Mouse (Mus musculus): Measurements from ENCODE around the gene Tanc2.

Gene Tanc2

DNA sequence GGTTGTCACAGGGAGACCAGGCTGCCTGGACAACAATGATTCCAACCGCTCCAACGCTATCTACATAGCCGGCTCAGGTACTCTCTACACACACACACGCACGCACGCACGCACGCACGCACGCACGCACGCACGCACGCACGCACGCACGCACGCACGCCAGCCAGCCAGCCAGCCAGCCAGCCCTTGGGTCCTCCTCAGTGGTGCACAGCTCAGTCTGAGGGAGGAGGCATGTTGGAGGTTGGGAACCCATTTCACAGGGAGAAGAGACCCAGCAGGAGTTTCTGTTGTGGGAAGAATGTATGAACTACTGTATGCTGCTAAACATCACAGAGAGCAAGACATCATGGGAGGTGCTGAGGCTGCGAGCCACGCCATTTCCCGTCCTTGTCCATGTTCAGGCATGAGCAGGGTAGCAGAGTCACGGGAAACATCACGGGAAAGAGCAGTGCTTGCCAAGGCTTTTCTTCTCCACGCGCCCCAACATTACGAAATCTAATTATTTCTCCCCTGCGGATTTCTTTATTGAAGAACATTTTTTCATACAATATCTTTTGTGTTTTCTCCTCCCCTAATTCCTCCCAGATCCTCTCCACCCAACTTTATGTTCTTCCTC is 366.1 kb downstream of the Tanc2 start:
- DNase-seq (ENCODE audit: low read depth, low spot score): no peak

DNA sequence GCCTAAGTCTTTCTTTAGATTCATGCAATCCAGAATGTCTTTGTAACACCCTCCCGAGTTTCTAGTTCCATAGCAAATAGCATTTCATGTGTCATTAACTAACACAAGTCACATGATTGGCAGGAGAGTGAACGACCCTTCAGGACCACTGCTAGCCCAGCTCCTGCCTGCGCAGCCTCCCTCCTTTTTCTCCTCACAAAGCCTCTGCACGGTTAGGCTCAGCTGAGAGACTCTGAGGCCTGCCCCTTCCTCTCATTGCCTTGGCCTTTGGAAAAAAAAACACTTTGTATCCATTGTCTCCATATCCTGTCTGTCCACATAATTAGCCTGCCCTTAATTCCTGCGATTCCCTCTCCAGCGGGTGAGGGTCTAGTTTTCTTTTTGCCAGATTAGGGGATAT is 367.7 kb downstream of the Tanc2 start:
- DNase-seq (ENCODE audit: low read depth, low spot score): no peak

DNA sequence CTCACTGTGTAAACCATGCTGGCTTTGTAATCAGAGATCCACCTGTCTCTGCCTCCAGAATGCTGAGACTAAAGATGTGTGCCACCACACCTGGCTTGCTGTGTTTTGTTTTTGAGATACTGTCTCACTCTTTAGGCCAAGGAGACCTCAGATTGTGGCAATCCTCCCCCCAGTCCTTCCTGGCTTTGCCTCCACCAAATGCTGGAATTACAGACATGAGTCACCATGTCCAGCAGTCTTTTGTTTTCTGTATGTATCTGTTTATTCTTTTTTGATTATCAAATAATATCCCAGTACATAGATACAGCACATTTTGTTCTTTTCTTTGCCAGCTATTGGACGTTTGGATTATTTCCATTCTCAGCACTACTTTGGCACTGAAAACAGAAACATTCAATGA is 368.8 kb downstream of the Tanc2 start:
- DNase-seq (ENCODE audit: low read depth, low spot score): no peak

DNA sequence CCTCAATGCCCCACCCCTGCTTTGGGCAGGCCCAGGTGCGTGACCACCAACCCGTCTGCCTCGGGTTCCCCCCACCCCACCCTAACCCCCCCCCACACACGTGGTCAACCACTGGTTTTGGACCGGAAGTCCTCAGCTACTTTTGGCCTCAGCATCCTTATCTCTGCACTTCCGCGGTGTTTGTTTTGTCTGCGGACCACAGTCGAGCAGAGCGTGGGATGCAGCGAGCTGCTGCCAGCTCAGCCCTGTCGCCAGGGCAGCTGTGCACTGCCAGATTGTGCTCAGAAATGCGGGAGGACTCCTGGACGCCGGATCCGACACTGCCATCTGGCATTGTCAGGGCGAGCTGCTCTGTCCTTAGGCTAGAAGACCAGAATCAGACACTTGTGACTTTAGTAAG is 369.6 kb downstream of the Tanc2 start:
- no peak for DNase-seq (ENCODE audit: low read depth, low spot score)

DNA sequence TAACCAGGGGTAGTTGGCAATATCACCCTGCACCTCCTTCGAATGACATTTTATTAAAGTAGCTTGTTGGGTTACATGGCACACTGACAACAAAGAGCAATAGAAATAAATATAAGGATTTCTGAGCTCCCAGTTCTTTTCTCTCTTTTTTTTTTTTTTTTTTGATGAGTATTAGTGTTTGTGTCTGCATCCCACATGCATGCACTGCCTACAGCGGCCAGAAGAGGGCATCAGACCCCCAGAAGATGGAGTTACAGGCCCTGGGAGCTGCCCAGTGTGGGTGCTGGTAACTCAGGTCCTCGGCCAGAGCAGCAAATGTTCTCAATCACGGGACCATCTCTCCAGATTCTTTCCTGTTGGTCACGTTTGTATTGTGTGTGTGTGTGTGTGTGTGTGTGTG is 374.9 kb downstream of the Tanc2 start:
- no peak for DNase-seq (ENCODE audit: low read depth, low spot score)

DNA sequence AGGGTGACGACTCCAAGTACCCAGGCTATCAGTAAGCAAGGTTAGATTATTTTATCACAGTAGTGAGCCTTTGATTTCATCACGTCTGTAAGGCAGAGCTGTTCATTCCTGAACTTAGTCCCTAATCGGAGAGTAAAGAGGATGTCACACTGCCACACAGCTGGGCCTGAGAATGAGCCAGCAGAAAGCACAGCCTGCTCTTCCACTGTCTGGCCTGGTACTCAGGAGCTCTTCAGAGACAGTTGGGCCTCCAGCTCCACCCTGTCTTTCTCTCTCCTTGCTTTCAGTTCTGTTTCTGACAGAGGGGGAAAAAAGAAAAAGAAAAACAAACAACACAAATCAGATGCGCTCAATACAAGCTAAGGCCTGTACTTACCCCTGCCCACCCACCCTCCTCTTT is 376.5 kb downstream of the Tanc2 start:
- no peak for DNase-seq (ENCODE audit: low read depth, low spot score)

DNA sequence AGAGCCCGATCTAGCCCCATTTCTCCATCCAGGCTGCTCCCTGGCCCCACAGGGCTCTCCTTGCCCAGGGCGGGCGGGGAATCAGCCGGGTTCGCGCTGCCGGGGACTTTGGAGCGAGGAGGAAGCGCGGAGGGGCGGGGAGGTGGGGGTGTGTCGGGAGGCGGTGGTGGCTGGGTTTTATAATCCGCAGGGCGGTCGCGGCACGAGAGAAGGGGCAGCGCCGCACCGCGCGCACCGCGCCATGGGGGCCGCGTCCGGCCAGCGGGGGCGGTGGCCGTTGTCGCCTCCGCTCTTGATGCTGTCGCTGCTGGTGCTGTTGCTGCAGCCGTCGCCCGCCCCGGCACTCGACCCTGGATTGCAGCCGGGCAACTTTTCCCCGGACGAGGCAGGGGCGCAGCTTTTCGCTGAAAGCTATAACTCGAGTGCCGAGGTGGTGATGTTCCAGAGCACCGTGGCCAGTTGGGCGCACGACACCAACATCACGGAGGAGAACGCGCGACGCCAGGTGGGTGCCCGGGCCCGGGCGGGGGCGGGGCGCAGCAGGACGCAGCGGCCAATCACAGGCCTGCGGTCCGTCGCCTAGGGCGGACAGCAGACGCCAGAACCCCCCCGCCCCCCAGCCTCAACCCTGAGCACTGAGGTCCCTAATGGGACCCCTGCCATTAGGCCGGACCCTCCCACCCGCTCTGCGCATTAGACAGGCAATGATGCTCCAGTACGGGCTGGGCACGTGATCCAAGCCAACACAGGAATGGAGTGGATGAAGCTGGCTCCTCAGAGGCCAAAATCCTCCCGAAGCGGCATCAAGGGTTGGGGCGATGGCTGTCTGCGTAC is 378.2 kb downstream of the Tanc2 start, which contains the start of gene Ace:
TSS of gene Ace (plus strand) at position 205 of the 834 bp plus-strand sequence.
- no peak for DNase-seq (ENCODE audit: low read depth, low spot score)

DNA sequence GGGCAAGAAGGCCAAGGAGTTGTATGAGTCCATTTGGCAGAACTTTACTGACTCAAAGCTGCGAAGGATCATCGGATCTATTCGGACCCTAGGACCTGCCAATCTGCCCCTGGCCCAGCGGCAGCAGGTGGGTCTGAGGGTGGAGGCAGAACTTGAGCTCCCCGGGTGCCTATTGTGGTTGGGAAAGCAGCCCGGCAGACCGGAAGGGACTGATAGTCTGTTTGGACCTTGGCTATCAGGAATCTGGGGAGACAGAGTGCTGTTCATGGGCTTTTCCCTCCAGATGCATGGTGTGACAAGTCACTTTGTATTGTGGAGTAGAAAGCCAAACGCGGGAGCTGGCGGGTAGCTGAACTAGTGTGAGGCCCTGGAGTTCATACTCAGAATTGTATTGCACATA is 379.2 kb downstream of the Tanc2 start:
- DNase-seq (ENCODE audit: low read depth, low spot score): no peak

DNA sequence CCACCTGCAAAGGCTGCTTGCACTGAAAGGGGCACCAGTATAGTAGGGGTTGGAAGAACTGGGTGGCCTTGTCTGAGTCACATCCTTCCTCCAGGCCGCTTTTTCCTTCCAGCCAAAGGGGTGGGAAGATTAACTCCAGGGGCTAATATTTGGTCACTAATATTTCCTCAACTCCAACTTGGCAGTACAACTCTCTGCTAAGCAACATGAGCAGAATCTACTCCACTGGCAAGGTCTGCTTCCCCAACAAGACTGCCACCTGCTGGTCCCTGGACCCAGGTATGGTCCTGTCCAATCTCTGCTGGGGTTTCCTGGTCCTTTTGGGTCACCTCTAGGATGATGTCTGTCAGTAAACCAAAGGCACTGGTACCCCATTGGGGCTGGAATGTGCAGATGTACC is 379.7 kb downstream of the Tanc2 start:
- DNase-seq (ENCODE audit: low read depth, low spot score): no peak

DNA sequence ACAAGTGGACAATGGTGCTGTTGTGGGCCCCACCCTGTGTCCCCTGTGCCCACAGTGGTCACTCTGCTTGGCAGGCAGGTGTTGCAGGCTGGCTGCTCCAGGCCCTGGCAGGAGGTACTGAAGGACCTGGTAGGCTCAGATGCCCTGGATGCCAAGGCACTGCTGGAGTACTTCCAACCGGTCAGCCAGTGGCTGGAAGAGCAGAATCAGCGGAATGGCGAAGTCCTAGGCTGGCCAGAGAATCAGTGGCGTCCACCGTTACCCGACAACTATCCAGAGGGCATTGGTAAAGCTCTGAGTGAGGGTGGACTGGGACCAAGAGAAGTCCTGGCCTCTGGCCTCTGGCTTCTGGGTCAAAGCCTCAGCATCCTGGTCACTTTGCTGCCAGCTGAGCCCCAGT is 384.8 kb downstream of the Tanc2 start:
- DNase-seq (ENCODE audit: low read depth, low spot score): no peak

DNA sequence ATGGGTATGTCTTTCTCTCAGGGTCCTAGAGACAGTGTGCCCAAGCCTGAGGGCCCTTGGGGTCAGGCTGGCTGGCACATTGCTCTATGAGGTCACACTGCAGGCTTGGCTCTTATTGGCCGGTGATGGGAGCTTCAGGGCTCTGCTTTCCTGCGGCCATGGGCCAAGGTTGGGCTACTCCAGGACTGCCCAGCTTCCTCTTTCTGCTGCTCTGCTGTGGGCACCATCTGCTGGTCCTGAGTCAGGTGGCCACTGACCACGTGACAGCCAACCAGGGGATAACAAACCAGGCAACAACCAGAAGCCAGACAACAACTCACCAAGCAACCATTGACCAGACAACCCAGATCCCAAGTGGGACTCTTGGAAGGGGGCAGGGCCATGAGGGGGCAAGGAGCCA is 385.3 kb downstream of the Tanc2 start:
- DNase-seq (ENCODE audit: low read depth, low spot score): no peak

DNA sequence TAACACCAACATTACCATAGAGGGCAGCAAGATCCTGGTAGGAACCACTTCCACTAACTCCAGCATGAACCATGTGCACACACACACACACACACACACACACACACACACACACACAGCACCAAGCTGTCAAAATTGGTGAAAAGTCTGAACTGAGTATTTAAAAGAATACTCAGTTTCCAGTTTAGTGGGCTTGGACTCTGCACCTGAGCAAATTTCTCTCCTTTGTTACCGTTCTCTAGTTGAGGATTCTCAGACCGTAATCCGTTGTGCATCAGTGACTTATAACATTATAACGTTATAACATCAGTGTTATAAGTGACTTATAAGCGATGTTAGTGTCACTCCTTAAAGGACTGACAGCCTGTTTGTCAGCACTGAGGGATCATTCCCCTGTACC is 385.9 kb downstream of the Tanc2 start:
- DNase-seq (ENCODE audit: low read depth, low spot score): no peak

DNA sequence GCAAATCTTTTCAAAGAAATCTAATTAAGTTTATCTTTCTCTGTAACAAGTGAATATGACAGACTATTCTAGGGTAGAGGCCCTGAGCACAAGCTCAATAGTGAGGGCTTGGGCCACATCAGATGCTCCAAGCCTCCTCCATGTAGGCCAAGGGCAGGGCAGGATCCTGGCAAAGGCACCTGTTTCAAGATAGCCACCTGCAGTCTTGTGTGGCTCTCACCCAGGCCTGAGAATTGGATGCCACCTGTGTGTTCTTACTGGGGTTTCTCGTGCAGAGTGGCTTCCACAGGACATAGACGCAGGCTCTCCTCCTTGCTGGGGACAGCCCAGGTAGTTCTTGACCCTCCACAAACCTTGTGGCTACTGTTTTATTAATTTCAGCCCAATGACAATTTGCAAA is 388.4 kb downstream of the Tanc2 start:
- DNase-seq (ENCODE audit: low read depth, low spot score): no peak

DNA sequence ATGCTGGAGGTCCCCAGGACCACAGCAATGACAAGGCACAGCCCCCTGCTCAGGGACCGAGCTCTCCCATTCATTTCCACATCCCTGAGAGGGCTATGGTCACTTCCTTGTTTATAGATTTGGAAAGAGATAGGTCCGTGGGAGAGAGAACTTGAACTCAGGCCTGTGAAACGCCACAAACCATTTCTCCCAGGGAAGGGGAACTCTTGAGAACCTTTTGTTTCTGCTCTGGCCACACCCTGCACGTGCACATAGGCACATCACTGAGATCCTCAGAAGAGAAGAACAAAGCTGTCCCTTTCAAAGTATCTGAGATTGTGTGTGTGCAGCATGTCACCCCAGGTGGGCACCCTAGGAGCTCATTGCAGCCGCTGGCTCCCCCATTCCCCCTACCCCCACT is 388.8 kb downstream of the Tanc2 start:
- no peak for DNase-seq (ENCODE audit: low read depth, low spot score)
